Mouse (Mus musculus) embryonic facial prominence, embryonic 15.5 days (tissue): ENCODE data around the gene Fam83g. TPM values are rescaled to one million over a fixed set of nuclear protein-coding genes. Genes with fewer than 3 reads are reported as not detected.
A peak's percentile ranks its signal among the peaks of the same experiment; 100 is the strongest.

Experiments used
- ATAC-seq: fragments of 200-750 bp; cut with Nextera tagmentation; 2 replicates; pipeline ENCODE4 v1.8.0; 2017; ENCODE audit warnings: low read depth, moderate TSS enrichment; ENCODE audit not compliant: insufficient number of reproducible peaks, low FRiP score, low TSS enrichment
- H3K27ac ChIP-seq: fragments of 300-500 bp; sonication (generic); replicated peaks from 2 replicates; pipeline ENCODE4 v1.5.1; 2015; ENCODE audit warnings: mild to moderate bottlenecking, inconsistent platforms
- H3K27me3 ChIP-seq: fragments of 300-500 bp; sonication (generic); 2 replicates; pipeline ENCODE4 v1.6.1; 2015; ENCODE audit warnings: inconsistent platforms
- H3K36me3 ChIP-seq: fragments of 300-500 bp; sonication (generic); 2 replicates; pipeline ENCODE4 v1.6.1; 2015; ENCODE audit warnings: mild to moderate bottlenecking, inconsistent platforms
- H3K4me1 ChIP-seq: fragments of 300-500 bp; sonication (generic); 2 replicates; pipeline ENCODE4 v1.6.1; 2015; ENCODE audit warnings: inconsistent platforms
- H3K4me2 ChIP-seq: fragments of 300-500 bp; sonication (generic); replicated peaks from 2 replicates; pipeline ENCODE4 v1.6.1; 2015; ENCODE audit warnings: mild to moderate bottlenecking, inconsistent platforms
- H3K4me3 ChIP-seq: fragments of 300-500 bp; sonication (generic); replicated peaks from 2 replicates; pipeline ENCODE4 v1.5.1; 2015; ENCODE audit warnings: mild to moderate bottlenecking, inconsistent platforms
- H3K9ac ChIP-seq: fragments of 300-500 bp; sonication (generic); 2 replicates; pipeline ENCODE4 v1.6.1; 2015; ENCODE audit warnings: inconsistent platforms
- H3K9me3 ChIP-seq: fragments of 300-500 bp; sonication (generic); replicated peaks from 2 replicates; pipeline ENCODE4 v1.6.1; 2016; ENCODE audit warnings: inconsistent platforms
- WGBS: fragments of 180-500 bp; shearing (Covaris S2); methylation state at CpG from one replicate; pipeline ENCODE4 v1.1.7; 2015; 5-methylcytosine and 5-hydroxymethylcytosine counted together
- polyA plus RNA-seq: library from polyadenylated mRNA; unstranded; fragments of >200 nt; fragmentation: Nextera tagmentation; extraction: Ambion mirVana; gene quantifications from 2 replicates; pipeline ENCODE4 v1.2.1, GENCODE M21; 2015

Fam83g gene
- polyA plus RNA-seq, 1 experiment from 2014 or later: 9.0 TPM

DNA sequence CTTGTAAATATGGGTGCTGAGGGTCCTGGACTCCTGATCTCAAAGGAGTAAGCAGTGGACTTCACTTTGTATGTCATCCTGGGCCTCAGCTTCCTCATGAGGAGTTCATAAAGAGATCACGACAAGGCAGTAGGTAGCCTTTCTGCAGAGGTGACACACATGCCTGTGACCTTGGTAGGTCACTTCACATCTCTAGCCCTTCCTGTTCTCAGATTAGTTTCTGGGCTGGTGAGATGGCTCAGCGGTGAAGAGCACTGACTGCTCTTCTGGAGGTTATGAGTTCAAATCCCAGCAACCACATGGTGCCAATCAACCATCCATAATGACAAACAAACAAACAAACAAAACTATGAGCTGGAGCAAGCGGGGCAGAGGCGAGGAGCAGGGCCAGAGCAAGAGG lies 6.2 kb upstream of the Fam83g start:
- H3K4me3 ChIP-seq: no peak overlapping the region
- no peaks in the 10 kb centered on the region for H3K9me3 ChIP-seq
- no peak for ATAC-seq
- 84% methylated on average over 4 of the region's 4 CpGs for WGBS
- H3K27ac ChIP-seq: no peak overlapping the region
- no peaks in the 10 kb centered on the region for H3K36me3 ChIP-seq
- H3K27me3 ChIP-seq: peaks cover 3% of the 10 kb centered on the region; the same call in 1 of the 2 replicates
- H3K4me2 ChIP-seq: no peak overlapping the region
- H3K4me1 ChIP-seq: peaks cover 36% of the 10 kb centered on the region
- H3K9ac ChIP-seq: no peak overlapping the region

DNA sequence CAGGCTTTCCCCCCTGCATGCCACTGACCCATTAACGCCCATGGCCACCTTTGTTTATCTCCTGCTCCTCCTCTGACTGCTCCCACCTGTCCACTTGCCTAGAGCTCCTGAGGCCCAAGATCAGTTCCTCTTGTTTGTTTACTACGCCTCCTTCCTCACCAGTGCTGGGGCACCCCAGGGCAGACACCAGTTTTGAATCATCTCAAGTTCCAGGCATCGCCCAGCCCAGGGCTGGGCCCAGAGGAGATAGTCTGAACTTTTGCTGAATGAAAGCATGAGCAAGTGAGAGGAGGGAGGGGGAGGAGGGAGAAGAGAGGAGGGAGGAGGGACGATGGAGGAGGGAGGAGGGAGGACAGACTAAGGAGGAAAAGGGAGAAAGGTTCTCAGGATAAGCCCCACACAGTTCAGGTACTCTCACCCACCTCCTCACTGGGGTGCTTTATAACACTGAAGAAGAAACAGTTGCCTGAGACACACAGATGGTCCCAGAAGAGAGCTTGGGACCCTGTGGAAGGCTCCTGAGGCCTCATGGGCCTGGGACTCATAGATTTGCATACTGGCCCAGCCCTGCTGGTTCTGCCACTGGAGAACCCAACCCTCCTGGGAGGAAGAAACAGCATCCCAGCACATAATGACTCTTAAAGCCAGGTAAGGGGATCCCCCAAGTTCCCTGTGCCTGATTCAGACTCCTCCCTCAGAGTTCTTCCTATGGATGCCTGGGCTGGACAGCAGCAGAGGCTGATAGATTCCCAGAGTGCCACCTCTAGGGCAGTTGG lies 4.6 kb upstream of the Fam83g start:
- Histone ChIP-seq H3K9me3 (no peaks in the 10 kb centered on the region), H3K27ac (no peak overlapping the region), H3K9ac (no peak overlapping the region), H3K27me3 (peaks cover 19% of the 10 kb centered on the region), H3K4me1 (peaks cover 42% of the 10 kb centered on the region), H3K36me3 (no peaks in the 10 kb centered on the region), H3K4me3 (no peak overlapping the region), H3K4me2 (no peak overlapping the region)
- 50% methylated on average over 4 of the region's 4 CpGs for WGBS
- no peak for ATAC-seq

DNA sequence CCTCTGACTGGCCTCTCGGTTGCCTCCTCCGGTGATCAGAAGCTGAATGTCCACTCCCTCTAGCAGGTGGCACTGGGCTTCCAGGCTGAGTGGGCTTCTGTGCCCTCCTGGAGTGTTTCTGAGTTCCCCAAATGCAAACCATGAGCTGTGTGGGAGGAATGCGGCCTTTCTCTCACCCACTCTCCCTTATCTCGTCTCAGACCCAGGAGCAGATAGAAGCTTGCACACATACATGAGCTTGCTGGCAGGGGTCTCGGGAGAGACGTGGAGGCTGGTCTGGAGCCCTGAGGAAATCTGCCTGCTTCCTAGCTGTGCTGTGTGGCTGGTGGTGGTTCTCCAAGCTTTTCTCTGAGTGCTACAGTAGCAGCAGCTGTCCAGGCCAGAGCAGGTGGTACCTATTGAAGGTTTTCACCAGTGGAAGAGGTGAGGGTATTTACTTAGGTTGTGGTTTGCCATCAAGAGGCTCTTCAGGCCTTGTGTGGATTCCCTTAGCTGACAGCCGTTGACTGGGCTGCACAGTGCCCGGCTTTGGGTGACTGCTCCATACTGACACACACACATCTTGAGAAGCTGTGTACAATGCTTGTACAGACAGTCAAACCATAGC lies 1.3 kb downstream of the Fam83g start:
- 71% methylated on average over 8 of the region's 8 CpGs for WGBS
- no peaks in the 10 kb centered on the region for H3K9me3 ChIP-seq
- ATAC-seq: no peak
- H3K27ac ChIP-seq: 0 out of 2 replicates have a peak overlapping the region, but pooled peaks have one; percentile 2
- H3K36me3 ChIP-seq: no peaks in the 10 kb centered on the region
- H3K4me3 ChIP-seq: peak overlapping the region; percentile 48
- peaks cover 27% of the 10 kb centered on the region for H3K27me3 ChIP-seq
- H3K4me1 ChIP-seq: peaks cover 34% of the 10 kb centered on the region
- peak overlapping the region; percentile 72 for H3K4me2 ChIP-seq
- no peak overlapping the region for H3K9ac ChIP-seq

DNA sequence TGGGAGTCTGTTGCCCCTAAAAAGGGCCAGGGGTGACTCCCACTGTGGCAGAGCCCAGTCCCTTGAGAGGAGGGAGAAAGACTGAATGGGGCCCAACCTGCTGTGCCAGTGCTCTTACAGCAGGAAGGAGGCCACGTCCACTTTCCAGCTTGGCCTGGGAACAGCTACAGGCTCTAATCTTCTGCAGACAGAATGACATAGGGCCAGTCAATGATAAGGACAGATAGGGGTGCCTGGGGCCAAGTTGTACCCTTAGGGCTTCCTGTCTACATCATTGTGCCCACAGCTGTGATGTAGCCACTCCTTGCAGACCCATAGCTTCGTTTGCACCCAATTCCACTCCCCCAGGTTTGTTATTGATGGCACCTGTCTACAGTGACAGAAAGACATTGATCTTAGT lies 2.2 kb downstream of the Fam83g start:
- no peaks in the 10 kb centered on the region for H3K9me3 ChIP-seq
- no peak for ATAC-seq
- no peaks in the 10 kb centered on the region for H3K36me3 ChIP-seq
- H3K27ac ChIP-seq: peak overlapping the region; percentile 17; the same call in 1 of the 2 replicates
- WGBS: 54% methylated on average over 2 of the region's 2 CpGs
- no peak overlapping the region for H3K4me3 ChIP-seq
- H3K9ac ChIP-seq: no peak overlapping the region
- peaks cover 34% of the 10 kb centered on the region for H3K4me1 ChIP-seq
- H3K4me2 ChIP-seq: peak overlapping the region; percentile 72
- H3K27me3 ChIP-seq: peaks cover 27% of the 10 kb centered on the region

DNA sequence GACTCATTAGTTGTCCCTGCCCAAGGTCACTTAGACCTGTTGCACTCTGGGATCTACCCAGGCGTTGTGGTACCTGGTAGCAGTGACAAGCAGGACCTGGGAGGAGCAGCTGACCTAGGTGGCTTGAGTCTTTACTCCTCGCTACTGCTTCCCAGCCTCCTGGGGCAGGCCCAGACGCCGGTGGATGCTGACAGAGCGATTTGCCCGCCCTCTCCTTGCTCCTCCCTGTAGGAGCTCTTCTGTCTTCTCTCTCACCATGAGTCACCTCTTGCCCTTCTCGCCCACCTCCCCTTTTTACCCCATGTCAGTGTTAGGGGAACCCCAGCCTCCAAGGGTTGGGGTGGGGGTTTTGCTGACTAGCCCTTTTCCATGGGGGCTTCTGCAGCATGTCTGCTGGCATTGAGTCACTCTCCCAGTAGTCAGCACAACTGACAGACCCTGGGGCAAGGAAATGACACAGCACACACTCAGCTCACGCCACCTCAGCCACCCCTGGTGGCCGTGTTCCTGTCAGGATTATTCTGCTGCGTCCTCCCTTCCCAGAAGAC lies 3.1 kb downstream of the Fam83g start:
- Histone ChIP-seq H3K4me3 (0 out of 2 replicates have a peak overlapping the region, but pooled peaks have one; percentile 8), H3K4me2 (peak overlapping the region; percentile 21), H3K9me3 (no peaks in the 10 kb centered on the region), H3K27me3 (peaks cover 27% of the 10 kb centered on the region), H3K36me3 (no peaks in the 10 kb centered on the region), H3K27ac (peak overlapping the region; percentile 66), H3K4me1 (peaks cover 34% of the 10 kb centered on the region), H3K9ac (no peak overlapping the region)
- ATAC-seq: no peak
- 33% methylated on average over 10 of the region's 10 CpGs for WGBS

DNA sequence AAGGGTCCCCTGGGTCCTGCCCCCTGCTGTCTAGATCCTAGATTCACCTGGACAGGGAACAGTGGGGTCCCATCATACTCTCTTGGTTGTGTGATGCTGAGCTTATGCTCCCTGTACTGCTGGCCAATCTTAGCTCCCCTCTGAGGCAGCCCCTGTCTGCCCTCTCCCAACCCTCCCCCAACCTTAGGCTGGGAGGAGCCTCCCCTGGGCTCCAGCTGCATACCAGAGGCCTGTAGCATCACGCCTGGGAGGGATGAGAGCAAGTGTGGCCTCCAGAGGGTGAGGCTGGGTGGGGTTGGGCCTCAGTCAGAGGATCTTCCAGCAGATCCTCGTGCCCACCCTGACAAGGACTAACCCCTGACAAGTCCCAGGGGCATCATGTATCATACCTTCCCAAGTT lies 3.7 kb downstream of the Fam83g start:
- 33% methylated on average over 2 of the region's 2 CpGs for WGBS
- H3K4me2 ChIP-seq: 0 out of 2 replicates have a peak overlapping the region, but pooled peaks have one; percentile 21
- no peak overlapping the region for H3K9ac ChIP-seq
- H3K27me3 ChIP-seq: peaks cover 27% of the 10 kb centered on the region
- no peaks in the 10 kb centered on the region for H3K9me3 ChIP-seq
- peaks cover 34% of the 10 kb centered on the region for H3K4me1 ChIP-seq
- H3K27ac ChIP-seq: peak overlapping the region; percentile 66
- no peak overlapping the region for H3K4me3 ChIP-seq
- ATAC-seq: no peak
- H3K36me3 ChIP-seq: no peaks in the 10 kb centered on the region

DNA sequence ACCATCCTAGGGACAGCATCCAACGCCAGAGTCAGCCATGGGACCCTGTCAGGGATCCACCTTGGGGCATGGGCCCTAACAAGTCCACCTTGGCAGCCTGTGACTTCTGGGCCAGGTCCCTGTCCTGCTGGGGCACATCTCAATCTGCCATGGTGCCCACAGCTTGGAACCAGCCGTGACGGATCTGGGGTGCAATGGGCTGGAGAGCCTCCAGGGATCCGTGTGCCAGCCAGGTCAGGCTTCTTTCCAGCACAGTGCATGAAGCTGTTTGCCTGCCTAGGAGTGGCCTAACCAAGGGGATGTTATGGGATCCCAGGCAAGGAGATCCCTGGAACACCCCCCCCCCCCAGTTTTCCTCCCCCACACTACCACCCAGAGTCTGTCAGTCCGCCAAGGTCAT lies 9.1 kb downstream of the Fam83g start:
- Histone ChIP-seq H3K36me3 (no peaks in the 10 kb centered on the region), H3K4me2 (no peak overlapping the region), H3K27me3 (no peaks in the 10 kb centered on the region), H3K4me1 (peaks cover 7% of the 10 kb centered on the region; the same call in 1 of the 2 replicates), H3K27ac (no peak overlapping the region), H3K4me3 (no peak overlapping the region), H3K9me3 (no peaks in the 10 kb centered on the region), H3K9ac (no peak overlapping the region)
- no peak for ATAC-seq
- 87% methylated on average over 5 of the region's 5 CpGs for WGBS

DNA sequence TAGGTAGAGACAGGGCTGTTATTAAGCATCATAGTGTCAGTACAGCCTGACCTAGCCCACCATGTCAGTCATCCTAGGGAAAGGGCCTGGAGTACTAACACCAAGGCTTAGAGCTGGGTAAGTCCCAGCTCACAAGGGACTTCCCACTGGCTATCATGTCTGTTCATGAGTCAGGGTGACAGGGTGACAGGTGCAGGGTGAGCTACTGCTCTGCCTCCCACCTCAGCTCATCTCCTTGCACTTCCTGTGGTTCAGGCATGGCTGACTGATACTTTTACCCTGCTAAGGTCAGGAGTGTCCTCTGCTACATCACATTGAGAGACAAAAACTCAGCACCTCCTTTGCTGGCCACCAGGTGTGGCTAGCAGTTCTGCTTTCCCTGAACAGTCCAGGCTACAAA lies 15.0 kb downstream of the Fam83g start:
- no peak for ATAC-seq
- Histone ChIP-seq H3K4me3 (no peak overlapping the region), H3K9ac (no peak overlapping the region), H3K27ac (no peak overlapping the region), H3K4me2 (no peak overlapping the region), H3K36me3 (no peaks in the 10 kb centered on the region; the same call in 1 of the 2 replicates), H3K27me3 (no peaks in the 10 kb centered on the region), H3K9me3 (no peaks in the 10 kb centered on the region), H3K4me1 (no peaks in the 10 kb centered on the region)

DNA sequence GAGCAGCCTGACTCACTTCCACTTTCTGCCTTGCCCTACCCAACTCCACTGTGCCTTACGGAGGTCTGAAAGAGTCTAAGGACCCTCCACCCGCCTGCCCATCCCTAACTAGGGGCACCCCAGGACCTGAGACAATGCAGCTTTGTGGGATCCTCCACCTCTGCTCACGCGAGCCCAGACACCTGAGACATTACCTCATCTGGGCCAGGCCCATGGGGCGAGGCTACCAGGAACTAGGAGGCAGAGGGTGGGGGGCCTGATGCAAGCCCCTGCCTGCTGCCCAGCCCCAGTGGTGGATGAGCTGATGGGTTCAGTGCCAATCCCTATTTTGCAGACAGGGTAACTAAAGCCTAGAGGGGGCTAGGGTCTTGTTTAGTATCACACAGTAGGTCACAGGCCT lies 15.6 kb downstream of the Fam83g start:
- 61% methylated on average over 5 of the region's 5 CpGs for WGBS

DNA sequence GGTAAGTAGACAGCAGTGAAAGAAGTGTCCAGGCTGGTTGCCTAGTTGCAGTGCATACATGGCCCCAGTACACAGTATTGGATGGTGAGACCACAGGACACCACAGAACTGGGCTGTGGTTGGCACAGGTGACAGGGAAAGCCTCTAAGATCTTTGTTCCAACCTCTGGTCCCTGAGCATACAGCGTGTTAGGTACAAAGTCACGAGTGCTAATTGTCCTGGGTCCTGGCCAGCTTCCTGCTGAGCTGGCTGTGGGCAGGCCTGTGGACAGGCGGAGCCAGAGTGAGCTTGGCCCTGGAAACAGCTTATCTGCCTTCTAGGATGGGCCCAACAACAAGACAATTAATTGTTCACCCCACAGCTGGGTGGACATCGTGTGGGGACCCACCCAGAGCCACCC lies 16.0 kb downstream of the Fam83g start:
- ATAC-seq: no peak
- Histone ChIP-seq H3K36me3 (no peaks in the 10 kb centered on the region; the same call in 1 of the 2 replicates), H3K4me1 (no peaks in the 10 kb centered on the region), H3K27me3 (no peaks in the 10 kb centered on the region), H3K4me2 (no peak overlapping the region), H3K27ac (no peak overlapping the region), H3K4me3 (no peak overlapping the region), H3K9me3 (no peaks in the 10 kb centered on the region), H3K9ac (no peak overlapping the region)
- WGBS: 63% methylated on average over 4 of the region's 4 CpGs

More for the DNA sequence above, 15.6 kb downstream of the Fam83g start:
- Histone ChIP-seq H3K27ac (peak overlapping the region; percentile 35; the same call in 1 of the 2 replicates), H3K9ac (no peak overlapping the region), H3K4me2 (no peak overlapping the region), H3K4me1 (no peaks in the 10 kb centered on the region), H3K27me3 (no peaks in the 10 kb centered on the region), H3K9me3 (no peaks in the 10 kb centered on the region), H3K4me3 (no peak overlapping the region), H3K36me3 (no peaks in the 10 kb centered on the region; the same call in 1 of the 2 replicates)
- ATAC-seq: no peak

DNA sequence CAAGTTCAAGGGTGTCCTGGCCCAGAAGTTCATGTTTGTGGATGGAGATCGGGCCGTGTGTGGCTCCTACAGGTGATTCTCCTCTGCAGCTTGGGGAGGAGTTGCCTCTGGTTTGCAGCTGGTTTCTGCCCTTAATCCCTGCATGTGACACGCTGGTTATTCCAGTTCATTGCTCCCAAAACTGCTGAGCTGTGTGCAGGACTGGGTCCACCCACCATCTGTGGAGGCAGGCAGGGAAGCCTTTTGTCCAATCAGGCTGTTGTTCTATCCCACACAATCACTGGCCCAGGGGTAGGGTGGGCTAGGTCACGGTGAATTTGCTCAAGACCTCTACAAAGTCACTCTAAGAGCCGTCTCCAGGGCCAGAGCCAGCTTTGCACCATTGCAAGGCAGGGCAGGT lies 17.8 kb downstream of the Fam83g start:
- Histone ChIP-seq H3K36me3 (no peaks in the 10 kb centered on the region; the same call in 1 of the 2 replicates), H3K27me3 (no peaks in the 10 kb centered on the region), H3K27ac (no peak overlapping the region), H3K9me3 (no peaks in the 10 kb centered on the region), H3K4me2 (no peak overlapping the region), H3K9ac (no peak overlapping the region), H3K4me3 (no peak overlapping the region), H3K4me1 (no peaks in the 10 kb centered on the region)
- WGBS: 47% methylated on average over 5 of the region's 5 CpGs
- ATAC-seq: no peak
